Comparison of ENCODE assay signal across 23 mouse cellular contexts in the genomic region with DNA sequence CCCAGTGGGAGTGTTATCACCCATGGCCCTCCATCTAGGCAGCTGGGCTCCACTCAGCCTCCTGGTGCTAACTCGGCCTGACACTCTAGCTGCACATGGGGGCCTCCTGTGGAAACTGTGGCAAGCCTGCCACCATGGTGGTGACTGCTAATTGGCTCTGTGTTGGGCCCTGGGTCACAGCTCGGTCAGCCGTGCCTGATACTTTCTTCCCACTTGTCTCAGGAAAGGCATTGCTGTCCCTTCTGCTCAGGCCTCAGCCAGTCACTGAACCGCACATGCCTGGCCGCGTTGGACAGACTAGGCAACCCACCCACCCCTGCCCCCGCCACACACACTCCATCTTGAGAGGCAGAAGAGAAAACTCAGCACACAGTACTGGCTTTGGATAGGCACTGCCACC. TPM values are rescaled to one million over a fixed set of nuclear protein-coding genes. Genes with fewer than 3 reads are reported as not detected.
A peak's percentile ranks its signal among the peaks of the same experiment; 100 is the strongest.
DNase-seq lines count a peak whose midpoint lies in the region; ATAC-seq lines count a peak whose summit lies in the region.
"Had no signal": no experiment of that assay in that cellular context is flagged by ENCODE, and none has a peak within 500 bp of the region (broad histone marks: within the 10 kb centered on the region; RNA-seq: fewer than 3 reads in every experiment).

No protein-coding gene starts in this region.

- H3K27ac ChIP-seq in hindbrain, embryonic 13.5 days = no peak overlapping the region
- no peak overlapping the region for H3K27ac ChIP-seq in hindbrain, embryonic 14.5 days
- H3K27ac ChIP-seq: liver, embryonic 13.5 days; stomach, embryonic 15.5 days had no signal

- no peak for DNase-seq in hindbrain, embryonic 14.5 days (ENCODE audit: low spot score)
- peak; percentile 53 for DNase-seq in Muller cell, postnatal 12 days (ENCODE audit: inconsistent ontology term)
- peak; percentile 26 for DNase-seq in embryo, embryonic 11 days
- peak; percentile 38 for DNase-seq in neural tube, embryonic 10.5 days (ENCODE audit: extremely low spot score, low spot score)
- DNase-seq in spleen, adult 18-20 months = no peak
- DNase-seq: adrenal gland, postnatal 36 days; cerebellum, adult 8-10 months; gastrocnemius, postnatal 25 days; kidney, adult 9 months; liver, embryonic 13.5 days; right cerebral cortex, adult 18-20 months had no signal

- peaks cover 12% of the 10 kb centered on the region; the same call in 1 of the 2 replicates for H3K27me3 ChIP-seq in hindbrain, embryonic 13.5 days
- no peaks in the 10 kb centered on the region for H3K27me3 ChIP-seq in hindbrain, embryonic 14.5 days (ENCODE audit: control insufficient read depth, insufficient read depth, low read length)
- H3K27me3 ChIP-seq: liver, embryonic 13.5 days; Patski; stomach, embryonic 15.5 days had no signal

- peak overlapping the region; percentile 43; the same call in 1 of the 2 replicates for H3K9ac ChIP-seq in hindbrain, embryonic 13.5 days
- no peak overlapping the region for H3K9ac ChIP-seq in hindbrain, embryonic 14.5 days
- H3K9ac ChIP-seq: liver, embryonic 13.5 days; stomach, embryonic 15.5 days had no signal

- H3K36me3 ChIP-seq in hindbrain, embryonic 13.5 days = no peaks in the 10 kb centered on the region
- no peaks in the 10 kb centered on the region for H3K36me3 ChIP-seq in hindbrain, embryonic 14.5 days (replicated peaks; ENCODE audit: control insufficient read depth, insufficient read depth)
- H3K36me3 ChIP-seq: liver, embryonic 13.5 days; stomach, embryonic 15.5 days had no signal

- WGBS in hindbrain, embryonic 13.5 days = 35% methylated on average over 7 of the region's 7 CpGs
- 35% methylated on average over 7 of the region's 7 CpGs for WGBS in hindbrain, embryonic 14.5 days

- no peak for ATAC-seq in hindbrain, embryonic 13.5 days (ENCODE audit: low FRiP score)
- no peak for ATAC-seq in hindbrain, embryonic 14.5 days (ENCODE audit: low FRiP score)
- ATAC-seq in erythroid progenitor cell, adult 5-6 weeks (replicated peaks; ENCODE audit: low FRiP score, poor library complexity, severe bottlenecking) = no peak
- ATAC-seq: Patski had no signal

- peaks cover 4% of the 10 kb centered on the region; the same call in 1 of the 2 replicates for H3K4me1 ChIP-seq in hindbrain, embryonic 13.5 days (replicated peaks)
- no peaks in the 10 kb centered on the region for H3K4me1 ChIP-seq in hindbrain, embryonic 14.5 days (replicated peaks; ENCODE audit: control insufficient read depth, insufficient read depth, low read length)
- H3K4me1 ChIP-seq: stomach, embryonic 15.5 days had no signal

- H3K9me3 ChIP-seq in hindbrain, embryonic 13.5 days = no peaks in the 10 kb centered on the region
- H3K9me3 ChIP-seq in hindbrain, embryonic 14.5 days (ENCODE audit: control insufficient read depth, low read length) = no peaks in the 10 kb centered on the region
- H3K9me3 ChIP-seq: liver, embryonic 13.5 days; stomach, embryonic 15.5 days had no signal

- no peak overlapping the region for H3K4me2 ChIP-seq in hindbrain, embryonic 13.5 days
- H3K4me2 ChIP-seq in hindbrain, embryonic 14.5 days (replicated peaks) = no peak overlapping the region
- H3K4me2 ChIP-seq: liver, embryonic 13.5 days; stomach, embryonic 15.5 days had no signal

- H3K4me3 ChIP-seq in hindbrain, embryonic 13.5 days = no peak overlapping the region
- H3K4me3 ChIP-seq in hindbrain, embryonic 14.5 days (replicated peaks; ENCODE audit: low read length) = no peak overlapping the region
- H3K4me3 ChIP-seq: liver, embryonic 13.5 days; stomach, embryonic 15.5 days had no signal

RNA-seq across cellular contexts. Expression of gene Nagk, which starts 6.2 kb away (rescaled TPM):
- 98.1 and 98.5 TPM in 2 replicates for polyA plus RNA-seq in hindbrain, embryonic 13.5 days (2015; fragmentation: Nextera tagmentation; extraction: Ambion mirVana)
- 89.7 and 98.1 TPM in 2 replicates for polyA plus RNA-seq in hindbrain, embryonic 14.5 days (2014; fragmentation: Nextera tagmentation; extraction: Ambion mirVana)
- total RNA-seq in erythroid progenitor cell, adult 5-6 weeks (2015; ENCODE audit: low replicate concordance) = 4.3 and 5.0 TPM in 2 replicates
- 3.6 and 4.1 TPM in 2 replicates for total RNA-seq in erythroid progenitor cell, adult 5-6 weeks (2017; ENCODE audit: low replicate concordance)

RNA-seq across cellular contexts. Expression of gene Tex261, which starts 12.9 kb away (rescaled TPM):
- 63.5 and 65.5 TPM in 2 replicates for polyA plus RNA-seq in hindbrain, embryonic 13.5 days (2015; fragmentation: Nextera tagmentation; extraction: Ambion mirVana)
- 49.2 and 58.4 TPM in 2 replicates for polyA plus RNA-seq in hindbrain, embryonic 14.5 days (2014; fragmentation: Nextera tagmentation; extraction: Ambion mirVana)
- total RNA-seq in erythroid progenitor cell, adult 5-6 weeks (2015; ENCODE audit: low replicate concordance) = 18.9 and 21.3 TPM in 2 replicates
- total RNA-seq in erythroid progenitor cell, adult 5-6 weeks (2017; ENCODE audit: low replicate concordance) = 13.2 and 15.1 TPM in 2 replicates

RNA-seq across cellular contexts. Expression of gene Ankrd53, which starts 26.1 kb away (rescaled TPM):
- 0.19 and 0.21 TPM in 2 replicates for polyA plus RNA-seq in hindbrain, embryonic 13.5 days (2015; fragmentation: Nextera tagmentation; extraction: Ambion mirVana)
- not detected in 2 replicates for polyA plus RNA-seq in hindbrain, embryonic 14.5 days (2014; fragmentation: Nextera tagmentation; extraction: Ambion mirVana)
- not detected in 2 replicates for total RNA-seq in erythroid progenitor cell, adult 5-6 weeks (2015; ENCODE audit: low replicate concordance)
- total RNA-seq in erythroid progenitor cell, adult 5-6 weeks (2017; ENCODE audit: low replicate concordance) = not detected in 2 replicates
- total RNA-seq: adrenal gland, postnatal 36 days; gastrocnemius, postnatal 25 days; left cerebral cortex, adult 8-10 months; megakaryocyte progenitor cell, adult 5-6 weeks had no signal
- polyA plus RNA-seq: liver, embryonic 13.5 days; lung, embryonic 16.5 days; small intestine, adult 2 months; stomach, embryonic 15.5 days; thymus, postnatal 0 days had no signal

RNA-seq across cellular contexts. Expression of gene Paip2b, which starts 43.0 kb away (rescaled TPM):
- 25.3 and 27.8 TPM in 2 replicates for polyA plus RNA-seq in hindbrain, embryonic 13.5 days (2015; fragmentation: Nextera tagmentation; extraction: Ambion mirVana)
- polyA plus RNA-seq in hindbrain, embryonic 14.5 days (2014; fragmentation: Nextera tagmentation; extraction: Ambion mirVana) = 22.1 and 28.3 TPM in 2 replicates
- 4.7 and 8.8 TPM in 2 replicates for total RNA-seq in erythroid progenitor cell, adult 5-6 weeks (2015; ENCODE audit: low replicate concordance)
- 5.7 and 7.2 TPM in 2 replicates for total RNA-seq in erythroid progenitor cell, adult 5-6 weeks (2017; ENCODE audit: low replicate concordance)

RNA-seq across cellular contexts. Expression of gene Atp6v1b1, which starts 45.8 kb away (rescaled TPM):
- not detected in 2 replicates for polyA plus RNA-seq in hindbrain, embryonic 13.5 days (2015; fragmentation: Nextera tagmentation; extraction: Ambion mirVana)
- not detected in 2 replicates for polyA plus RNA-seq in hindbrain, embryonic 14.5 days (2014; fragmentation: Nextera tagmentation; extraction: Ambion mirVana)
- not detected in 2 replicates for total RNA-seq in erythroid progenitor cell, adult 5-6 weeks (2015; ENCODE audit: low replicate concordance)
- not detected in 2 replicates for total RNA-seq in erythroid progenitor cell, adult 5-6 weeks (2017; ENCODE audit: low replicate concordance)
- total RNA-seq: adrenal gland, postnatal 36 days; gastrocnemius, postnatal 25 days; left cerebral cortex, adult 8-10 months; megakaryocyte progenitor cell, adult 5-6 weeks had no signal
- polyA plus RNA-seq: C2C12; heart, postnatal 0 days; limb, embryonic 11.5 days; liver, embryonic 13.5 days; Patski; small intestine, adult 2 months had no signal

Comparison
In these comparisons a context has a peak if more than half of its experiments do, and no peak if none do; other contexts are left out.
1. DNase-seq: peak in Muller cell, postnatal 12 days (single experiment), embryo, embryonic 11 days (single experiment) and neural tube, embryonic 10.5 days (single experiment); none in hindbrain, embryonic 14.5 days (single experiment) and spleen, adult 18-20 months (0 of 2).